Mouse (Mus musculus): ENCODE results near the gene Ccdc136.

Ccdc136 gene

DNA sequence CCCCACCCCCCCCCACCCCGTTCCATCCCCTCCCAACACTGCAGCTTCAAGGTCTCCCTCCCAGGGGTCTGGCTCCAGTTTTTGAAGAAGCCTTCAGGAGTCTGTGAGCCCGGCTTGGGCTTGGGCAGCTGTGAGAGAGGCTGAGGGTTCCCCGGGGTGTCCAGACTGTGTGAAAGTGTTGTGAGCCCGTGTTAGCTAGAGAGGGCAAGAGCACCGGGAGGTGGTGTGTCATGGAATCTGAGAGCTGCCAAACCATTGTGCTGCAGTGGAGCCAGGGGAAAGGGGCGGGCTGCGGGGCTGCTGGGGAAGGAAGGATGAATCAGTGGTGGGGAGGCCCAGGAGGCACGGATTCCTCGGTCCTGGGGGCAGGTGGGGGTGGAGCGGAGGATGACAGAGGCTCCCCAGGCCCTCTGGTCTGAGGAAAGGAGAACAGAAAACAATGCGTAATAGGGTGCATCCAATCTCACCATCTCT, 40.4 kb downstream of the Ccdc136 start:
- no peak for DNase-seq (ENCODE audit: low read depth, low spot score)

DNA sequence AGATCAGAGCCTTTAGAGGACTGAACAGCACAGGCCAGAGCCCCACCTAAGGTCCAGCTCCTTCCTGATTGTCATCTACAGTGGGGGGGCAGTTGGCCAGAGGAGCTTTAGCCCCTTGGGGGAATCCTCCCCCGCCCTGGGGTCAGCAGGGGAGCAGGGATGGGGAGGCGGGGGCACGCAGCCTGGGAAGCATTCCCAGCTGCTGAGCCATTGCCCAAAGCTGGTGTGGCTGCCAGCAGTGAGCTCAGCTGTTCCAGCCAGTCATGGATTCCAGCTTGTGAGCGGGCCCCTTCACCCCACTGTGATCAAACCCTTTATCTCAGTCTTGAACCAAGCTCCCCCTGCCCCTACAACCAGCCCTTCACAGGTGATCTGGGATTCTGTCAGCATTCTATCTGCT, 43.1 kb downstream of the Ccdc136 start:
- no peak for DNase-seq (ENCODE audit: low read depth, low spot score)

DNA sequence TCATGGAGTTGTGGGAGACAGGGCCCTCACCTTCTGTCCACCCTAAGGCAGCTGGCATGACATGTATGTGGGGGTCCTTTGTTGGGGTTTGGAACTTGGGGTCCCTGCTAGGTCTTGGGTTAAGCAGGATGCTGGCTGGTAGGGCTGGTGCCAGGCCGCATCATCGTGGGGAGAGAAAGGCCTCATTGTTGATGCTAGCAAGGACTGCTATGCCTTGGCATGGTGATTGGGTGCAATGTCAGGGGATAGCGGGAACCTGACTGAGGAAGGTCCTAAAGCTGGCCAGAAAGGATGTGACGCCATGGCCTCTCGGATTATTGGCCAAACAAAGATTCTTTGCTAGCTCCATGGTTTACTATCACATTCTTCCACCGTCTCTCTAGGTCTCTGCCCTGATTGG, 43.7 kb downstream of the Ccdc136 start:
- no peak for DNase-seq (ENCODE audit: low read depth, low spot score)

DNA sequence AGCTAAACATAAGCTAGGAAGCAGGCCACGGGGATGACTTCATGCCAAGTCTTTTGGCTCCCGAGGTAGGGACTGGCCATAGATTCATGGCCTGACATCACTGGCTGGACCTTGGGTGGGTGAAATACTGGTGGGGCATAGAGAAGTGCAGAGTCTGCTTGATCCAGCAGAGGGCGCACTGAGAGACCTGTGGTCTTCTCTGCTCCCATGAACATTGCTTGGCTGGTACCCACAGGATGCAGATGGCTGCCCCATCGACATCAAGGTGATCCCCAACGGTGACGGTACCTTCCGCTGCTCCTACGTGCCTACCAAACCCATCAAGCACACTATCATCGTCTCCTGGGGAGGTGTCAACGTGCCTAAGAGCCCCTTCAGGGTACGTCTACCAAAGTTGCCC, 48.7 kb downstream of the Ccdc136 start:
- DNase-seq (ENCODE audit: low read depth, low spot score): peak; percentile 35

DNA sequence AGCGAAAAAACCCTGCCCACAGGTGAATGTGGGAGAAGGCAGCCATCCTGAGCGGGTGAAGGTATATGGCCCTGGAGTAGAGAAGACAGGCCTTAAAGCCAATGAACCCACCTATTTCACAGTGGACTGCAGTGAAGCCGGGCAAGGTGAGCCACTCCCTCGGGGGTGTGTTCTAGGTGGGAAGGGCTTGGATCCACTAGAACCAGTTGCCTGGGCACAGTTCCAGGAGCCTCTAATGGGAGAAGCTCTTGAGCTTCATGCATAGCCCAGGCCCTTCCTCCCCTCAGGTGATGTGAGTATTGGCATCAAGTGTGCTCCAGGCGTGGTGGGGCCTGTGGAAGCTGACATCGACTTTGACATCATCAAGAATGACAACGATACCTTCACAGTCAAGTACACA, 49.2 kb downstream of the Ccdc136 start:
- no peak for DNase-seq (ENCODE audit: low read depth, low spot score)

DNA sequence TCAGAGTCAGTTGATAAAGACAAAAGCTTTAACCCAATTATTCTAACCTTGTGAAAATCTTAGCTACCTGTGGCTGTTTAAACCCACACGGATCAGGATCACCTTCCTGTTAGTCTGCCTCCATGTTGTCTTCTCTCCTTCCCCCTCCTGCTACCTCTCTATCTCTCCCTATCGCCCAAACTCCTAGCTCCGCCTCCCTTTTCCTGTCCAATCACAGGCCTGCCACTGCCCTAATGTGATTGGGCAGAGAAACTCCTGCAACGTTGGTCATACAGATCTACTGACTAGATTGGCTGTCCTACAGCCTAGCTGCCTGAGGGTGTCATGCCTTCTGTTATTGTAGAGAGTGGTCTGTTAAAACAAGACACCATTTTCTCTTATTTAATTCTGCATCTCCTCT, 53.7 kb downstream of the Ccdc136 start:
- no peak for DNase-seq (ENCODE audit: low read depth, low spot score)

DNA sequence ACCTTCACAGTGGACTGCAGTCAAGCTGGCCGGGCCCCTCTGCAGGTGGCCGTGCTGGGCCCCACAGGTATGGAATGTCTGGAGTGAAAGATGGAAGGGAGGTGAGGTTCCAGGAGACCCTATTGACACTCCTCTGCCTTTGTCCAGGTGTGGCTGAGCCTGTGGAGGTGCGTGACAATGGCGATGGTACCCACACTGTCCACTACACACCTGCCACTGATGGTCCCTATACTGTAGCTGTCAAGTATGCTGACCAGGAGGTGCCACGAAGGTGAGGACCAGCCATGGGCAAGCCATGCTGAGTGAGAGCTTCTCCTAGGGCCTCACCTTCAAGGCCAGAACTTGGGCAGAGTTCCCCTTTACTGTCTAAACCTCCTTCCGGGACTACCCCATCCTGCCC, 54.6 kb downstream of the Ccdc136 start:
- DNase-seq (ENCODE audit: low read depth, low spot score): no peak

DNA sequence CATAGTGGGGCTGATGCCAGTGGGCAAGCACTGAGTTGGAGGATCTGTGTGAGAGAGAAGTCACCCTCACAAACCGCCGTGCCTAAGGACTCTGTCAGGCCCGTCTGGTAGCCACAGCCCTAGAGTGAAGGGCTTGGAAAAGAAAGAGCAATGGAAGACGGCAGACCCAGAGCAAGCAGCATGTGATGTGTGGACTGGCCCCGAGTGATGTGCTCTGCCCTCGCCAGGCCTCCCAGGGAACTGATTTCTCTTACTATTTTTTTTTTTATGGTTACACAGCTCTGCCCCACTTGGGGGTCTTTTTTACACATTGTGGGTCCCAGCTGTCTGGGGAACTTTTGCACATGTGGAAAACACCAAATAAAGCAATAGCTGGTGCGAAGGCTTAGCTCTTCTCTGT, 65.4 kb downstream of the Ccdc136 start:
- DNase-seq (ENCODE audit: low read depth, low spot score): no peak

DNA sequence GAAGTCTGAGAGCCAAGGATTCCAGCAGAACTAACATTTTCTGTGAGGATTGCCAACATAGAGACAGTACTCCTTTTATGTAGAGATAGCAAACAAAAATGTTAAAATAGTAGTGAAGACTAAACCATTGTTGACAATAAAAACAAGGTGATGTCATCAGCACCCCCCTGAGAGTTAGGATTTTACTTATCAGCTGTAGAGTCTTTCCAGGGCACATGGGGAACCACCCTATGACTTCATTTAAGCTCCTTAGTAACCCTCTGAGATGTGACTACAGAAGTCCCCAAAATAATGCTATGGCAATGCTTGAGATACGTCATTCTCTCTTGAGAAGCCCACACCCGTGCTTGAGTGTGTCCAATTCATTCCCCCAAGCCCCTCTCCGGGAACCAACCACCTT, 67.3 kb downstream of the Ccdc136 start:
- DNase-seq (ENCODE audit: low read depth, low spot score): no peak

DNA sequence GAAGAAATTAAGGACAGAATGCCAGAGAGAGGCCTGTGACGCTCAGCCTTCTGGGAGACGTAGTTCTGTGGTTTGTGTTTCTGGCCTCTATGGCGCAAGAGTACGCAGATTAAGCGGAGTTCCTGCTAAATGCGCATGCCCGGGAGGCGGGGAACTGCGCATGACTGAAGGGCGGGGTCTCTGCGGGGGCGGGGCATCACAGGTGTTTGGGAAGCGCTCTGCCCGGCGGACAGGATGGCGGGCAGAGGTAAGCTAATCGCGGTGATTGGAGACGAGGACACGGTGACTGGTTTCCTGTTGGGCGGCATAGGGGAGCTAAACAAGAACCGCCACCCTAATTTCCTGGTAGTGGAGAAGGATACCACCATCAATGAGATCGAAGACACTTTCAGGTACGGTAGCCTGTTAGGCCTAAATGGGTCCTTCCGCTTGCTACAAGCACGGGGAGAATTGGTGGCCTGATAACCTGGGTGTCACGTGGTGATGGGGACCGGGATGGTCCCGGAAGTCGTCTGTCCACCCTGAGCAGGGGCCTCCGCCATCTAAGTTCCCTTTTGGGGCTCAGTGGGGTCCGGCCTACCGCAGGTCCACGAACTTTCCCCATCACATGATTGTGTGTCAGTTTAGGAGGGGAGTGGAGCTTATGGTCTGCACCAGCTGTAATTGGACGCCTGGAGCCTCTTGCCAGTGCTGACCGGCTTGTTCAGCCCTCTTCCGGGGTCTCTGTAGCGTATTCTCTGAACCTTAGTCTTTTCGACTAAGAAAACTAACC, 71.7 kb downstream of the Ccdc136 start, which contains the start of gene Atp6v1f:
TSS of gene Atp6v1f (plus strand) at position 136 of the 772 bp plus-strand sequence.
- peak; percentile 96 for DNase-seq (ENCODE audit: low read depth, low spot score)

DNA sequence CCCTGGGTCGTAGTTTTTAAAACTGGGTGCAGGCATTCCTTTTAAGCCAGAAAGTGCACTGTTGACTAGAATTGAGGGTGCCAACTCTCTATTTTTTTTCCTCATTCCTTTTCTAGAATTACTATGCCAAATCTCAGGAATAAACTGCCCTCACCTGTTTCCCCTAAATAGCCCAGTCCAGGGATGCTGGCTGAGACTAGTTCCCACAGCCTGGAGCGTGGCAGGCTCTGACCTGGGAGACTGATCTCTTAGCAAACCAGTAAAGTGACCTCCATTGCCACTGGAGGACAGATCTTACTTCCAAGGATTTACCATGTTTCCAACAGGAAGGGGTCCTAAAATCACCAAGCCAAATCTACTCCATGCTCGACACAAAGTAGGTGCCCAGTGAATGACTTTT, 72.7 kb downstream of the Ccdc136 start:
- DNase-seq (ENCODE audit: low read depth, low spot score): no peak

DNA sequence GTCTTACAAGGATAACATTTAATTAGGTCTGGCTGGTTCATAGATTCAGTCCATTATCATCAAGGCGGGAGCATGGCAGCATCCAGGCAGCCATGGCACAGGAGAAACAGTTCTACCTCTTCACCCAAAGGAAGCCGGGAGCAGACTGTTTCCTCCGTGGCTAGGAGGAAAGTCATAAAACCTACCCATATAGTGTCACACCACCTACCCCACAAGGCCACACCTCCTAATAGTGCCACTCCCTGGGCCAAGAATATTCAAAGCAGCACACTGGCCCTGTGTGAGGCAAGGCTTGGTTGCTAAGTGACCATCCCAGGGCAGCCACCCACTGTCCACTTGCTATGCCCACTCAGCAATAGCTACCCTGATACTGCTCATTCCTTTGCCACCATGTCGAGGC, 75.0 kb downstream of the Ccdc136 start, which contains the start of gene Atp6v1fnb:
TSS of gene Atp6v1fnb (plus strand) at position 301 of the 400 bp plus-strand sequence.
- DNase-seq (ENCODE audit: low read depth, low spot score): no peak

DNA sequence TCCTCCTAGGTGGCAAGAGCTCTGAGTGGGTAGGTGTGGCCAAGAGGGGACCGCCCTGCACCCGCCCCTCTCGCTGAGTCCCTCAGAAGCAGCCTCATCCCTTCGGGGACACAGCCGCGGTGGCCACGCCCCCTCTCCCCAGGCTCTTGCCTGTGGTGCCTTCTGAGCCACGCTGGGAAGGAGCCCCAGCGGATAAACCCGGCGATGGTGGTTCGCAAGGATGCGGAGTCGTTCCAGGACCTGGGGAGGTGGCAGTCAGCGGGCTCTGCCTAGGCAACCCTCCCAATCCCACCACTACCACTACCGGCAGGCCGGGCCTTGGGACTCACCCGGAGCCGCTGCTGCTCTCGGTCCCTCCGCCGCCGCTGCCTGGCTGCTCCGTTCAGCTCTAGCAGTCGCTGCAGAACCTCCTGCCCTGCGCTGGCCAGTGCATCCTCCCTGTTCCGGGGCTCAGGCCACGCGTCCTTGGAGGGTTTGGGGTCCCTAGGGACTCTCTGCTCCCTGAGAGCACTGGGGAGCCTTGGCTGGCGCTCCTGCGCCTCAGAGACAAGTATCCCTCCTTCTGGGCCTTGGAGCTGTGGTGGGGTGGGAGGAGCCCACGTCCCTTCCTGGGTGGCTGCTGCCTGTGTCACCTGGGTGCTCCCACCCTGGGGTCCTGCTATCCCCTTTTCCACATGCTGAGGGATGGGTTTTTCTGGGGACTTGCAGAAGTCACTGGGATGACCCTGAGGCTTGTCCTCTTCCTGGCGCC, 78.0 kb downstream of the Ccdc136 start:
- DNase-seq (ENCODE audit: low read depth, low spot score): peak; percentile 86

DNA sequence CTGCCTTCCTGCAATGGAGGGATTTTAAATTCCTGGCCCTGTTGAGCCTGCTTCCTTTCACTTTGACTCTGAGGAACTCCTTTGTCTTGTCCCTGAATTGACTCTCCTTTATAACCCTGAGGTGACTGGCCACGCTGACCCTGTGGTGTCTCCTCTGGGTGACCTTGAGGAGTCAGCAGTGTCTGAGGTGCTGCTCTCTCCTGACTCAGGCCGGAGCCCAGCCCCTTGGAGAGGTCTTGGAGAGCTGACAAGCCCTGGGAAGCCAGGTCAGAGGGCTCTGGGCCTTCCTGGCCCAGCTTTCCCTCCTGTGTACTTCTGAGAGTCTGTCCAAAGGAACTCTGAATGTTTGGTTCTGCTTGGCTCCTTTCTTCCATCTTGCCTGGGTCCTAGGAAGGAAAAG, 78.6 kb downstream of the Ccdc136 start:
- no peak for DNase-seq (ENCODE audit: low read depth, low spot score)
